Mouse (Mus musculus) embryonic facial prominence, embryonic 14.5 days (tissue): ENCODE data around the gene Fbxo40. TPM values are rescaled to one million over a fixed set of nuclear protein-coding genes. Genes with fewer than 3 reads are reported as not detected.

Experiments
- ATAC-seq: fragments of 200-750 bp; cut with Nextera tagmentation; 2 replicates; pipeline ENCODE4 v1.8.0; 2017; ENCODE audit warnings: low read depth, moderate number of reproducible peaks, moderate TSS enrichment
- DNase-seq: peaks from one replicate; pipeline ENCODE4 v3.0.0-alpha.2; 2015; ENCODE audit warnings: low spot score
- H3K27ac ChIP-seq: fragments of 300-500 bp; sonication (generic); replicated peaks from 2 replicates; pipeline ENCODE4 v1.5.1; 2014; ENCODE audit warnings: low read depth, mild to moderate bottlenecking, low read length, moderate library complexity
- H3K27me3 ChIP-seq: fragments of 300-500 bp; sonication (generic); replicated peaks from 2 replicates; pipeline ENCODE4 v1.6.1; 2014; ENCODE audit warnings: low read length; ENCODE audit not compliant: control insufficient read depth, insufficient read depth
- H3K36me3 ChIP-seq: fragments of 300-500 bp; sonication (generic); 2 replicates; pipeline ENCODE4 v1.6.1; 2014; ENCODE audit warnings: low read length, mixed read lengths; ENCODE audit not compliant: control insufficient read depth, insufficient read depth
- H3K4me1 ChIP-seq: fragments of 300-500 bp; sonication (generic); 2 replicates; pipeline ENCODE4 v1.6.1; 2014; ENCODE audit warnings: antibody characterized with exemption, low read length; ENCODE audit not compliant: control insufficient read depth, insufficient read depth
- H3K4me2 ChIP-seq: fragments of 300-500 bp; sonication (generic); 2 replicates; pipeline ENCODE4 v1.6.1; 2014; ENCODE audit warnings: low read depth, mild to moderate bottlenecking, low read length, moderate library complexity, mixed read lengths
- H3K4me3 ChIP-seq: fragments of 300-500 bp; sonication (generic); 2 replicates; pipeline ENCODE4 v1.5.1; 2014; ENCODE audit warnings: low read depth, mild to moderate bottlenecking, low read length
- H3K9ac ChIP-seq: fragments of 300-500 bp; sonication (generic); 2 replicates; pipeline ENCODE4 v1.6.1; 2014; ENCODE audit warnings: low read depth, mild to moderate bottlenecking, low read length, moderate library complexity, mixed read lengths
- H3K9me3 ChIP-seq: fragments of 300-500 bp; sonication (generic); 2 replicates; pipeline ENCODE4 v1.6.1; 2016; ENCODE audit warnings: low read length; ENCODE audit not compliant: control insufficient read depth
- WGBS: fragments of 180-500 bp; shearing (Covaris S2); extraction: QIAGEN DNeasy Blood & Tissue Kit; methylation state at CpG from one replicate; pipeline ENCODE4 v1.1.7; 2014; 5-methylcytosine and 5-hydroxymethylcytosine counted together
- polyA plus RNA-seq: library from polyadenylated mRNA; unstranded; fragments of >200 nt; fragmentation: Nextera tagmentation; extraction: Ambion mirVana; gene quantifications from 2 replicates; pipeline ENCODE4 v1.2.1, GENCODE M21; 2014

The Fbxo40 gene
- polyA plus RNA-seq, 1 experiment from 2014 or later: 0.86 TPM

DNA sequence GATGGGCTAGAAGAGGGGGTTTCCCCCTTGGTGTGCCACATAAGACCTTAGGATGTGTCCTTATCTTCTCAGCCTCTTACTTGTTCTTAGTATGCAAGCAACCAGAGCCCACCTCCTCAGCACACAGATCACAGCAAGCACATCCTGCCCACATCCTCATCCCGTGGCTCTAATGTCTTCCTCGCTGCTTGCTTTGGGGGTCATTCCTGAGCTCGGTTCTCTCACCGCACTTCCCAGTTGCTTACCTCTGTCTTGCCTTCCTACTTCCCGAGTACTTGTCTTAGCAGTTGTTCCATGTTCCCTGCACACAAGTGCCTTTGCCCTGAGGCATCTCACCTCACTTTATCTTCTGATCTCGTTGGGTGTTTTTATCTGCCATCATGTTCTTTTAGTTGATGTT is 68.3 kb downstream of the Fbxo40 start:
- Histone ChIP-seq H3K27ac (no peak overlapping the region), H3K36me3 (peaks cover 77% of the 10 kb centered on the region), H3K9ac (no peak overlapping the region), H3K9me3 (no peaks in the 10 kb centered on the region), H3K4me3 (no peak overlapping the region), H3K4me2 (no peak overlapping the region), H3K27me3 (no peaks in the 10 kb centered on the region), H3K4me1 (no peaks in the 10 kb centered on the region)
- no peak for DNase-seq
- no peak for ATAC-seq
- 84% methylated on average over 6 of the region's 6 CpGs for WGBS

DNA sequence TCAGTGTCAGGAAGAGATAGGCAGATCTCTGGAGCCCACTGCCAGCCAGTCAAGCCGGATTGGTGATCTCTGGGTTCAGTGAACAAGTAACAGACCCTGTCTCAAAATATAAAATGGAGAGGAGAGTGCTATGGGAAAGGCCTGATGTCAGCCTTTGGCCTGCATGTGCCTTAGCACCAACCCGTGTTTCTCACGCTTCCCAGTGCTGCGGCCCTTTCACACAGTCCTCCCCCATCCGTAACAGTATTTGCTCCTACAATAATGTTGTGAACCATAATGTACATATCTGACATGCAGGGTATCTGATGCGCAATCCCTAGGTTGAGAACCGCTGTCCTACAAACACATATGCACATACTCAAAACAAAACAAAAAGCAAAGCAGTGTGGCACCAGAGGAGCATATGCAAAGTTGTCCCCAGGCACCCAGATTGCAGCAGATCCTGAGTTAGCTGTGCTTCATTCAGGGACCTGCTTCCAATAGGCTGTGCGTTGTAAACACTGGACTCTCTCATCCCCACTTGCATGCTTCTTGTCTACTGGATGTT is 69.1 kb downstream of the Fbxo40 start:
- H3K27ac ChIP-seq: no peak overlapping the region
- no peaks in the 10 kb centered on the region for H3K4me1 ChIP-seq
- 91% methylated on average over 8 of the region's 8 CpGs for WGBS
- no peaks in the 10 kb centered on the region for H3K27me3 ChIP-seq
- H3K9ac ChIP-seq: no peak overlapping the region
- no peak for ATAC-seq
- no peak overlapping the region for H3K4me2 ChIP-seq
- DNase-seq: no peak
- H3K9me3 ChIP-seq: no peaks in the 10 kb centered on the region
- peaks cover 77% of the 10 kb centered on the region for H3K36me3 ChIP-seq
- no peak overlapping the region for H3K4me3 ChIP-seq

DNA sequence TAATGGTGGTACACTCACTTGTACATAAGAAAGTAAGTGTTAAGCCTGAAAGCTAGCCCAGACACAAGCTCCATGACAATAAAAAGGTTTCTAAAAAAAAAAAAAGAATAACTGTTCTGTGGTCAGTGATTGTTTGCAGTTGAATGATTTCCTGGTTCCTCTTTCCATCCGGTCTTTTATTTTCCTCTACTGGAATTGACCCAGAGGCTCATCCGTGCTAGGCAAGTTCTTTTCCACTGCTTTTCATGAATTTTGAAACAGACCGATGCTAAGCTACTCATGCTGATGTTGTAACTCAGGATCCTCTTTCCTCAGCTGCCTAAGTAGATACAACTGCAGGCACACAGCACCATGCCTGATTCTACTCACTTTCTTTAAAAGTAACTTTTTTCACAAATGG is 69.9 kb downstream of the Fbxo40 start:
- ATAC-seq: no peak
- peaks cover 77% of the 10 kb centered on the region for H3K36me3 ChIP-seq
- no peak for DNase-seq
- no peaks in the 10 kb centered on the region for H3K9me3 ChIP-seq
- H3K4me2 ChIP-seq: no peak overlapping the region
- 82% methylated on average over 3 of the region's 3 CpGs for WGBS
- H3K27ac ChIP-seq: no peak overlapping the region
- no peaks in the 10 kb centered on the region for H3K27me3 ChIP-seq
- no peaks in the 10 kb centered on the region for H3K4me1 ChIP-seq
- no peak overlapping the region for H3K9ac ChIP-seq
- no peak overlapping the region for H3K4me3 ChIP-seq

DNA sequence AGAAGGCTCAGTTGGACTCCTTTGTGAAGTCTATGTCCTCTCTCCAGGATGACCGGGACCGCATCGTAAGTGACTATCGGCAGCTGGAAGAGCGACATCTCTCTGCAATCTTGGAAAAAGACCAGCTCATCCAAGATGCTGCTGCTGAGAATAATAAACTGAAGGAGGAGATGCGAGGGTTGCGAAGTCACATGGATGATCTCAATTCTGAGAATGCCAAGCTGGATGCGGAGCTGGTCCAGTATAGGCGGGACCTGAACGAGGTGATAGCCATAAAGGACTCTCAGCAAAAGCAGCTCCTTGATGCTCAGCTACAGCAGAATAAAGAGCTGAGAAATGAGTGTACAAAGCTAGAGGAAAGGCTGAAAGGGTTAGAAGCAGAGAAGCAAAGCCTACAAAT is 71.8 kb downstream of the Fbxo40 start:
- H3K27ac ChIP-seq: no peak overlapping the region
- H3K9ac ChIP-seq: no peak overlapping the region
- peaks cover 85% of the 10 kb centered on the region for H3K36me3 ChIP-seq
- no peaks in the 10 kb centered on the region for H3K4me1 ChIP-seq
- WGBS: 97% methylated on average over 10 of the region's 10 CpGs
- H3K4me2 ChIP-seq: no peak overlapping the region
- H3K4me3 ChIP-seq: no peak overlapping the region
- no peaks in the 10 kb centered on the region for H3K27me3 ChIP-seq
- DNase-seq: no peak
- no peaks in the 10 kb centered on the region for H3K9me3 ChIP-seq
- no peak for ATAC-seq

DNA sequence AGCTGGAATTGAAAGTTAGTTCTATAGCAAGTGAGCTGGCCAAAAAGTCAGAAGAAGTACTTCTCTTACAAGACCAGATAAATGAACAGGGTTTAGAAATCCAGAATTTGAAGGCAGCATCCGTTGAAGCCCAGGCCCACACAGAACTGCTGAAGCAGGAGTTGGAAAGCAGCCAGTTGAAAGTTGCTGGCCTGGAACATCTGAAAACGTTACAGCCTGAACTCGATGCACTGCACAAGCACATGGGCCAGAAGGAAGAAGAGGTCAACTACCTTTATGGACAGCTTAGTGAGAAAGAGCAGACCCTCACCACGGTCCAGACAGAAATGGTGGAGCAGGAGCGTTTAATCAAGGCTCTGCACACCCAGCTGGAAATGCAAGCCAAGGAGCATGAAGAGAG is 76.1 kb downstream of the Fbxo40 start:
- DNase-seq (peak; percentile 16), ATAC-seq (no peak; the same call in 1 of the 2 replicates)
- Histone ChIP-seq H3K27ac (no peak overlapping the region), H3K9ac (no peak overlapping the region), H3K36me3 (peaks cover 82% of the 10 kb centered on the region), H3K9me3 (no peaks in the 10 kb centered on the region), H3K4me3 (no peak overlapping the region), H3K27me3 (no peaks in the 10 kb centered on the region), H3K4me1 (no peaks in the 10 kb centered on the region), H3K4me2 (no peak overlapping the region)
- 76% methylated on average over 5 of the region's 5 CpGs for WGBS

Other genes with a start within 250 kb of the Fbxo40 start
- gene Slc15a2, start 205.5 kb downstream of the Fbxo40 start, polyA plus RNA-seq: 7.0 and 10.7 TPM in 2 replicates
- gene Iqcb1, start 162.1 kb downstream of the Fbxo40 start, polyA plus RNA-seq: 32.2 and 37.9 TPM in 2 replicates
- 3.4 and 3.6 TPM in 2 replicates for gene Eaf2, start 115.5 kb downstream of the Fbxo40 start, polyA plus RNA-seq
- 107 and 120 TPM in 2 replicates for gene Golgb1, start 115.3 kb downstream of the Fbxo40 start, polyA plus RNA-seq
- gene Hcls1, start 55.5 kb downstream of the Fbxo40 start, polyA plus RNA-seq: 3.9 and 4.0 TPM in 2 replicates
- 4.4 and 5.1 TPM in 2 replicates for gene Polq, start 21.3 kb upstream of the Fbxo40 start, polyA plus RNA-seq